Mouse (Mus musculus) heart, adult 2 months (tissue): ENCODE measurements at regions not wholly inside any gene's neighbourhood (a gene's known extent, or its start where the extent isn't known, plus 50 kb on each side); places are given as distances from the start of the nearest gene placed in this dataset.

Experiments used
- CTCF ChIP-seq: fragments of 200-600 bp; IDR thresholded peaks from 2 replicates; pipeline ENCODE4 v1.8.1; 2022; ENCODE audit warnings: antibody characterized with exemption, mild to moderate bottlenecking, moderate library complexity
- EP300 ChIP-seq: fragments of 200-500 bp; IDR thresholded peaks from 2 replicates; pipeline ENCODE4 v1.6.1; 2011; ENCODE audit warnings: low read depth, low read length, control low read depth; ENCODE audit not compliant: insufficient read depth

- TF ChIP-seq CTCF (no peak), EP300 (no peak)
Measured at GRCm38 (mm10) chr9:111817461-111817860, 127.3 kb upstream of the Stac start.
